Mouse (Mus musculus) cerebellum, adult 2 months (tissue): ENCODE results near the gene Junb. TPM values are rescaled to one million over a fixed set of nuclear protein-coding genes. Genes with fewer than 3 reads are reported as not detected.

ENCODE experiments used
- DNase-seq, 2 experiments: peaks; one replicate each; pipeline ENCODE4 v3.0.0; 2021
- H3K27ac ChIP-seq: fragments of 200-500 bp; 2 replicates; pipeline ENCODE4 v1.5.1; 2012; ENCODE audit warnings: low read length, control low read depth, inconsistent platforms; ENCODE audit not compliant: insufficient read depth
- H3K27me3 ChIP-seq: fragments of 200-500 bp; 2 replicates; pipeline ENCODE4 v1.6.1; 2012; ENCODE audit warnings: inconsistent platforms, mild to moderate bottlenecking, low read length, moderate library complexity; ENCODE audit not compliant: control insufficient read depth, insufficient read depth
- H3K4me1 ChIP-seq: fragments of 200-500 bp; 2 replicates; pipeline ENCODE4 v1.6.1; 2011; ENCODE audit warnings: low read length; ENCODE audit not compliant: control insufficient read depth, insufficient read depth
- H3K4me3 ChIP-seq: fragments of 200-500 bp; replicated peaks from 2 replicates; pipeline ENCODE3; 2011; ENCODE audit warnings: mild to moderate bottlenecking, low read depth, low read length, control low read depth; ENCODE audit not compliant: insufficient read depth
- CTCF ChIP-seq: fragments of 200-500 bp; IDR thresholded peaks from 2 replicates; pipeline ENCODE4 v1.5.1; 2011; ENCODE audit warnings: low read depth, mild to moderate bottlenecking, control low read depth, low read length, moderate library complexity, borderline replicate concordance; ENCODE audit not compliant: insufficient read depth
- POLR2A ChIP-seq: fragments of 200-500 bp; IDR thresholded peaks from 2 replicates; pipeline ENCODE4 v1.6.1; 2011; ENCODE audit warnings: low read length, control low read depth, borderline replicate concordance; ENCODE audit not compliant: insufficient read depth
- WGBS: fragments of 180-500 bp; shearing (Covaris S2); methylation state at CpG from one replicate; pipeline ENCODE4 v1.1.7; 2018; 5-methylcytosine and 5-hydroxymethylcytosine counted together
- polyA plus RNA-seq: library from polyadenylated mRNA; depleted of rRNA; stranded (reverse); fragments of >200 nt; gene quantifications from 2 replicates; pipeline ENCODE4 v1.2.3, GENCODE M21; 2012; rRNA removed

Junb gene
- polyA plus RNA-seq, 1 experiment, result 12.8 TPM

DNA sequence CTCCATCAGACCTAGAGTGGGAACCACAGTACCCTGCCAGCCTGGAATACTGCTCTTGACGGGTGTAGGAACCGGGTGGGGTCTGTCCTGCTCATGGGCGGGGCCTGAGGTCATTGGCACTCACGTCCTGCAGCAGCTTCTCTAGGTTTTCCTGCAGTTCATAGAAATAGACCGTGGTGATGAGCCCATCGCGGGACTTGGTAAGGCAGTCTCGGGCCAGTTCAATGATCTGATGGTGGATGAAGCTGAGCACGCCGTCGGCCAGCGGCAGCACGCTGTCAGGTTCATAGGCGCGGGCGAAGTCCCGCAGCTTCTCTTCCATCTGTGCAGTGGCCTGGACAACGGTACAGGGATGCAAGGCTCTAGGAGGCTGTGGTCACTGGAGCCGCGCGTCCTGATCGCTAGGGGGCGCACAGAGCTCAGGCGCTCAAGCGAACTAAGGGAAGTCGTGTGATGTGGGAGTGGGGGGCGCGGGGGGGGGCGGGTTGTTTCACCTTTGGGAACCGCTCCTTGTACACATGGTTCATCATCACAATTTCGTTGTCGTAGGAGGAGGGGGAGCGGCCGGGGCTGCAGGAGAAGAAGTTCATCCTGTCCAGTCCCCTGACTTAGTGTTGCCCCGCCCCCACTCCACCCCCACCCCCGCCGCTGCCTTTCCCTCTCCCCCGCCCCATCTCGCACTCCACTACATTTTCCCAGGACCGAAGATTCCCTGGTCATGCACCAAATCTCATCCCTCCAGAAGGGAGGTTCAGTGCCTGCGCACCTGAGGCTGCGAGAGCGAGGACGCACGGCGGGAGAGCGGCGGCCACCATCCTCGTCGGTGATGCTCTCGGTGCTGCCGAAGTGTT lies 49.8 kb downstream of the Junb start:
- peak; percentile 79 to 85 for DNase-seq
- TF ChIP-seq CTCF (peak; percentile 81), POLR2A (0 out of 2 replicates have a peak, but pooled peaks have one; percentile 13)
- 7% methylated on average over 50 of the region's 52 CpGs for WGBS
- H3K4me1 ChIP-seq, result peaks cover 13% of the 10 kb centered on the region
- no peak overlapping the region for H3K27ac ChIP-seq
- no peak overlapping the region for H3K4me3 ChIP-seq
- no peaks in the 10 kb centered on the region for H3K27me3 ChIP-seq

DNA sequence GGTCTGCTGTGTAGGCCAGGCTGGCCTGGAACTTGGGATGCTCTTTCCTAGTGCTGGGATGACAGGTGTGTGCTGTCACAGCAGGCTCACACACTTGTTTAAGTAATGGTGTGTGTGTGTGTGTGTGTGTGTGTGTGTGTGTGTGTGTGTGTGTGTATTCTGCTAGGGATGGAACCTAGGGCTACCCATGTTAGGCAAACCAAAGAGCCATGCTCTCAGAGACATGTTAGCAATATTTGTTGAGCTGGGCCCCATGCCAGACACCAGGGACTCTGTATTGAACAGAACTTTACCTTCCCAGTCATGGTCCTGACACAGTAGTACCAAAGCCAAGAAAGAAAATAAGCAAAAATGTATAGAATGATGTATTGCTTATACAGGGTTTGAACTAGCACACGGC lies 51.0 kb downstream of the Junb start:
- Histone ChIP-seq H3K27ac (no peak overlapping the region), H3K27me3 (no peaks in the 10 kb centered on the region), H3K4me3 (no peak overlapping the region), H3K4me1 (peaks cover 11% of the 10 kb centered on the region)
- 90% methylated on average over 1 of the region's 1 CpGs for WGBS
- DNase-seq, result no peak
- no peak for TF ChIP-seq POLR2A
- no peak for TF ChIP-seq CTCF

GRCm38 (mm10) chr8:84925557-84925956 lies 53.0 kb downstream of the Junb start:
- no peak for DNase-seq
- Histone ChIP-seq H3K27ac (no peak overlapping the region), H3K4me1 (peaks cover 11% of the 10 kb centered on the region), H3K27me3 (no peaks in the 10 kb centered on the region), H3K4me3 (no peak overlapping the region)
- WGBS, result 63% methylated on average over 7 of the region's 7 CpGs
- TF ChIP-seq POLR2A, result no peak
- TF ChIP-seq CTCF, result no peak

Other genes starting within 250 kb of the Junb start
- 98.5 and 105 TPM in 2 replicates for gene Nfix, start 178.4 kb downstream of the Junb start, polyA plus RNA-seq
- gene Dand5, start 155.9 kb downstream of the Junb start, polyA plus RNA-seq, result 16.1 and 16.2 TPM in 2 replicates
- 45.3 and 45.5 TPM in 2 replicates for gene Gadd45gip1, start 147.2 kb downstream of the Junb start, polyA plus RNA-seq
- gene Rad23a, start 138.1 kb downstream of the Junb start, polyA plus RNA-seq, result 117 and 120 TPM in 2 replicates
- 343 and 394 TPM in 2 replicates for gene Calr, start 131.8 kb downstream of the Junb start, polyA plus RNA-seq
- gene Farsa, start 121.7 kb downstream of the Junb start, polyA plus RNA-seq, result 69.9 and 72.0 TPM in 2 replicates
- gene Syce2, start 106.6 kb downstream of the Junb start, polyA plus RNA-seq, result 6.0 and 7.5 TPM in 2 replicates
- gene Gcdh, start 84.8 kb downstream of the Junb start, polyA plus RNA-seq, result 88.2 and 95.2 TPM in 2 replicates
- 0.31 and 0.41 TPM in 2 replicates for gene Klf1, start 76.8 kb downstream of the Junb start, polyA plus RNA-seq
- gene Dnase2a, start 70.2 kb downstream of the Junb start, polyA plus RNA-seq, result 9.1 and 10.5 TPM in 2 replicates
- gene Mast1, start 41.4 kb downstream of the Junb start, polyA plus RNA-seq, result 115 and 129 TPM in 2 replicates
- 6.8 and 7.9 TPM in 2 replicates for gene Rtbdn, start 31.7 kb downstream of the Junb start, polyA plus RNA-seq
- not detected in 2 replicates for gene Gm49661, start 9.3 kb downstream of the Junb start, polyA plus RNA-seq
- gene Prdx2, start 9.1 kb downstream of the Junb start, polyA plus RNA-seq, result 345 and 351 TPM in 2 replicates
- 58.7 and 61.5 TPM in 2 replicates for gene Rnaseh2a, start 9.0 kb downstream of the Junb start, polyA plus RNA-seq
- gene Hook2, start 11.9 kb upstream of the Junb start, polyA plus RNA-seq, result 14.1 and 14.2 TPM in 2 replicates
- gene Best2, start 35.8 kb upstream of the Junb start, polyA plus RNA-seq, result 0.06 and 0.07 TPM in 2 replicates
- gene Asna1, start 46.6 kb upstream of the Junb start, polyA plus RNA-seq, result 291 and 296 TPM in 2 replicates
- gene Trir, start 48.1 kb upstream of the Junb start, polyA plus RNA-seq, result 138 and 150 TPM in 2 replicates
- 92.0 and 97.9 TPM in 2 replicates for gene Tnpo2, start 58.2 kb upstream of the Junb start, polyA plus RNA-seq
- gene Fbxw9, start 81.3 kb upstream of the Junb start, polyA plus RNA-seq, result 27.7 and 29.3 TPM in 2 replicates
- gene Gm5741, start 89.3 kb upstream of the Junb start, polyA plus RNA-seq, result 1.3 TPM in 1 of 2 replicates, not detected in the other
- gene Dhps, start 93.0 kb upstream of the Junb start, polyA plus RNA-seq, result 69.7 and 71.6 TPM in 2 replicates
- 98.0 and 102 TPM in 2 replicates for gene Wdr83os, start 102.0 kb upstream of the Junb start, polyA plus RNA-seq
- gene Wdr83, start 102.6 kb upstream of the Junb start, polyA plus RNA-seq, result 54.4 and 54.9 TPM in 2 replicates
- 34.7 and 35.7 TPM in 2 replicates for gene Man2b1, start 104.6 kb upstream of the Junb start, polyA plus RNA-seq
- gene Zfp791, start 144.4 kb upstream of the Junb start, polyA plus RNA-seq, result 4.5 and 4.8 TPM in 2 replicates
- not detected in 2 replicates for gene Cks1brt, start 173.2 kb upstream of the Junb start, polyA plus RNA-seq
- not detected in 2 replicates for gene Olfr371, start 247.3 kb upstream of the Junb start, polyA plus RNA-seq